Mouse (Mus musculus): ENCODE data around the gene Sorbs2.

The Sorbs2 gene

GRCm38 (mm10) chr8:45677854-45678241, 170.3 kb downstream of the Sorbs2 start:
- no peak for DNase-seq (ENCODE audit: low spot score in 2 of 2)

DNA sequence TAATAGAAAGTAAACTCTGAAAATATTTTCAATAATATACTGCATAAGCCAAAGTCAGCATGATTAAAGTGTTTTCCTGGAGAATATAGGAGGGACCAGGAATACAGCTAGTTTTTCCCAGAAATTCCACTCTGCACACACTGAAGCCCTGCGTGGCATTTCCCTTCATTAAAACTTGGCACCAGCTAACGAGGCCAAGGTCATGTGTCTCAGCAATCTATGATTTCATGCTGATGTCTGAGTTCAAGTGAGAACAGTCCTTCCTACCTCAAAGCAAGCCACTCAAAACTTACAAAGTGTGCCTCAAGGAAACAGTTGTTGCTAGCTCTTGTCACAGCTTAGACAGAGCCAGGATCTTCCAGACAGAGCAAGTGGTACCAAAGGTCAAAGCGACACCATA, 173.6 kb downstream of the Sorbs2 start:
- no peak for DNase-seq (ENCODE audit: low spot score in 2 of 2)

- DNase-seq (ENCODE audit: low spot score in 2 of 2) = no peak
Observed at GRCm38 (mm10) chr8:45682845-45683383, 175.3 kb downstream of the Sorbs2 start.

- DNase-seq (ENCODE audit: low spot score in 2 of 2) = no peak
Observed at GRCm38 (mm10) chr8:45687942-45688695, 180.5 kb downstream of the Sorbs2 start.

GRCm38 (mm10) chr8:45689611-45690207, 182.1 kb downstream of the Sorbs2 start:
- no peak for DNase-seq (ENCODE audit: low spot score in 2 of 2)

DNA sequence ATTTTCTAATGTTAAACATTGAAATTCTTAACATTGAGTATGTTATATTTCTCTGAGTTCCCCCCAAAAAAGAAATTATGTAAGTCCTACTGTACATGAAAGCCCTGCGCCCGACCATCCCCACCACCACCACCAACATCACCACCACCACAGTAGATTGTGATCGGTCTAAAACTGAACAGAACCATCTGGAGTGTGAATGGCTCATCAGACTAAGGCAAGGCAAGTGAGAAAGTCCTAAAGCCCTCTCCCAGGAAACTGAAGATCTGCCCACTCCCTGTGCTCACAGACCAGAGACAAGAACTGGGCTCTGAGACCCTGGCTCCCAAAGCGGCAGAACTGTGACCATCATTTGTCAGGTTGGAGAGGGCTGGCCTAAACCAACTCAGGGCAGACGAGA, 192.5 kb downstream of the Sorbs2 start:
- DNase-seq (ENCODE audit: low spot score in 2 of 2) = no peak

GRCm38 (mm10) chr8:45703700-45704101, 196.1 kb downstream of the Sorbs2 start:
- no peak for DNase-seq (ENCODE audit: low spot score in 2 of 2)

- DNase-seq (ENCODE audit: low spot score in 2 of 2) = no peak
Observed at GRCm38 (mm10) chr8:45709098-45709497, 201.5 kb downstream of the Sorbs2 start.

DNA sequence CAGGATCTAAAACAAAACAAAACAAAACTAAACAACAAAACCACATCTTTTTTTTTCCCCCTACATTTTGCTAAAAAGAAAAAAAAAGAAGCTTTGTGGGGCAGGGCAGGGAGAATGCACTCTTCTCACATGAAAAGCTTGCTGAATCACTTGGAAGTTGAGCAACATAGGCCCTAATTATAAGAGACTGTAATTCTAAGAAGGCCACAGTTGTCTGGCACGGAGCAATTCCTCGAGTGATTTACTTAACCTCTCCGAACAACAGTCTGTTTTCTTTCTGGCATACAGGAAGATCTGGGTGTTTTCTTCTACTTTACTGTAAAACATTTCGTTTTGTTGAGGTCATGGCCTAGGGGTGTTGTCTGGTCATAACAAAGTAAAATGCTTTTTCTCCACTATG, 202.1 kb downstream of the Sorbs2 start:
- DNase-seq (ENCODE audit: low spot score in 2 of 2) = no peak

- DNase-seq (ENCODE audit: low spot score in 2 of 2) = no peak
Observed at GRCm38 (mm10) chr8:45712610-45713009, 205.0 kb downstream of the Sorbs2 start.

DNA sequence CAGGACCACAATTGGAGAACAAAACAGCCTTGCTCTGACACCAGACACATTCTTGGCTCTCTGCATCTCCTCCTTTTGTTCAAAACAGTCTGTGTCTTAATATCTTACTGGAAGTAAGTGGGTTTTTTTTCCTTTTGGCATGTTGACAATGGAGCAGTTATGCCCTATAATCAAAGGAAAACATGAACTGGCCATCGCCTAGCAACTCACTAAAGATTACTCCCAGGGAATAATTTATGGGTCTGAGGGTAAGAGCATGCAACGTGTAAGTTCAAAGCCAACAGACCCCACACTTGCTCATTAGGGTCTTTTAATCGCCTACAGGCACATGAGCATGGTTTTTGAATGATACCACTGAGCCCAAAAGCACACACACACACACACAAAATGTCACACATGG, 207.2 kb downstream of the Sorbs2 start:
- no peak for DNase-seq (ENCODE audit: low spot score in 2 of 2)

GRCm38 (mm10) chr8:45715330-45716027, 207.9 kb downstream of the Sorbs2 start:
- no peak for DNase-seq (ENCODE audit: low spot score in 2 of 2)

DNA sequence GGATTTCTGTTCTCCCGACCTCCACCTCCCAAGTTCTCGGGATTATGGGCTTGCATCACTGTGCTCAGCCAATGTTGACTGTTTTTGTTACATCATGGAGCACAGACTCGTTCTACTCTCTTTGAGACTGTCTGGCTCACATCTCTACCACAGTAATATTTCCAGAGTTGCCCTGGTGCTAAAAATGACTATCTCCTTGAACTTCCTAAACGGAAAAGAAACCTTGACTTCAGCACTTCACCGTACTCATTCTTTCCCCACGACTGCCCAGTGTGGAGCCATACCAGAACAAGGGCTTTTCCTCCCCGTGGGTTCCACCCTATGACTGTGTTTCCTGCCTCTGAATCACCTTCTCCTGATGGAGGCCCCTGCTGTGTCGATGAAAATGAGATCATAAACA, 212.2 kb downstream of the Sorbs2 start:
- DNase-seq (ENCODE audit: low spot score in 2 of 2) = no peak

DNA sequence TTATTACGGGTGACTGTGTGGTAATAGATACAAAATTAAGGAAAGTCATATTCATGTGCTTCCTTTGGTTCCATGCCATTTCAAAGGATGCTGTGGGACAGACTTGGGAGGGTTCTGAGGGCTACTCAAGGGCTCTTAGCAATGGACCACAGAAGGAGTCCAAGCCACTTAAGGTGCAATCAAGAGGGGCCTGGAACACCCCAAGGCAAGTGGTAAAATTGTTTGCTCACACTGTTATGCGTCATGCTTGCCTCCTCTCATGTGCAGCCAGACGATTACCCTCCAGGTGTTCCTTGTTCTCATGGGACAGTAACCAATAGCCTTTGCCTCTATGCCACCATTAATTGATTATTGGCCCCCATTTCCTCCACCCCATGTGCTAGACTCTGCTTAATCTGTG, 216.6 kb downstream of the Sorbs2 start:
- no peak for DNase-seq (ENCODE audit: low spot score in 2 of 2)

GRCm38 (mm10) chr8:45725321-45725720, 217.7 kb downstream of the Sorbs2 start:
- no peak for DNase-seq (ENCODE audit: low spot score in 2 of 2)

DNA sequence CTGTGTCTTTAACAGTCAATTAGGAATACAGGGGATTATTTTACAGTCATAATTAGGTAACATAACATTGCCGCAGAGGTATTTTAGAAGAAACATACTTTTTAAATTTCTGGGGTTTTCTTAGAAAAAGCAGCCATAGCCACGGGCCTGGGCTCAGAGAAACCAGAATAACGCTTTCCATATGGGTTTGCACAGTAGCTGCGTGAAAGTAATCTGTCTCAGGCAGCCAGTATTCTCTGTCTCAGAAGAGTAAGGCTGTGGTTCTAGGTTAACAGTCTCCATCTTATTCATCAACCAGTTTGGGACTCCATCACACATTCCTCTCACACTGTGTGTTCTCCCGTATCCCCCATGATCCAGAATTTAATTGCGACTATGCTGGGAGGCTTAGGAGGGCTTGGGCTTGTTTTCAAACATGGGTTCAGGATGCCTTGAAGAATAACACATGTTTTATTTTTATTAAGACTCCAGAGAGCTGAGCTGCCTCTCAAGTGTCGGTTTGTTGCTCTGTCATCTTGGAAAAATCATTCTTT, 222.3 kb downstream of the Sorbs2 start:
- DNase-seq (ENCODE audit: low spot score in 2 of 2) = no peak

DNA sequence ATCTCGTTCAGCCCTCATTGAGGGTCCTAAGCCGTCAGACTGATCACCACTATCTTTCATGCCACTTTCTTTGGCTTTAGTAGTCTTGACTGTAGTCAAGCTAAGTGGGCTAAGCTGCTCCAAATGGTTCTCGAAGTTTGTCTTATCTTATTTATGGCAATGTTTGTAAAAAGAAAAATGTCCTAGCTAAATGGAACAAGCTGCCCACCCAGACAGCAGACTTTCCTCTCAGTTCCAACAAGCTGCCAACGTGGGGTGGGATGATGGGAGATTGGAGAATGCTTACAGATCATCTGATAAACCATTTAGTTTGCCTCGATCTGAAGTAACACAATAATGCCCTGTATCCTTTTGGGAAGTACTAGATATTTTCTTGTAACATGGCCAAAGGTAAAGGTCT, 223.2 kb downstream of the Sorbs2 start:
- DNase-seq (ENCODE audit: low spot score in 2 of 2) = no peak

DNA sequence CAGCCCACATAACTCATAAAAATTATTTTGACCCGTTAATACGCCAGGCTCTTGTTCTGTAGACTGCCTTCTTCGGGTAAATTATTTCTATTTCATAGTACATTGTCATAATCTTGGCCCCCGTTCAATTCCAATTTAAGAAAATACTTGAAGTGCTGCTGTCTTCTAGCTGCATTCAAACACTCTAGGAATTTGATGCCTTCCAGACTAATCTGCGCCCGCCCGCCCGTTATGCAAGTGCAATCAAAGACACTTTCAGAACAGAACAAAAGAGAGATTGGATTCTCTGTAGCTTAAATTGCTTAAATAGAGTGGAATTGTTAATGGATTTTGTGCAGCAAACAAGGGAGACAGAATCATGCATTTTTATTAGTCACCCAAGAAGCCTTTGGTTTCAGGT, 226.5 kb downstream of the Sorbs2 start:
- DNase-seq (ENCODE audit: low spot score in 2 of 2) = no peak

DNA sequence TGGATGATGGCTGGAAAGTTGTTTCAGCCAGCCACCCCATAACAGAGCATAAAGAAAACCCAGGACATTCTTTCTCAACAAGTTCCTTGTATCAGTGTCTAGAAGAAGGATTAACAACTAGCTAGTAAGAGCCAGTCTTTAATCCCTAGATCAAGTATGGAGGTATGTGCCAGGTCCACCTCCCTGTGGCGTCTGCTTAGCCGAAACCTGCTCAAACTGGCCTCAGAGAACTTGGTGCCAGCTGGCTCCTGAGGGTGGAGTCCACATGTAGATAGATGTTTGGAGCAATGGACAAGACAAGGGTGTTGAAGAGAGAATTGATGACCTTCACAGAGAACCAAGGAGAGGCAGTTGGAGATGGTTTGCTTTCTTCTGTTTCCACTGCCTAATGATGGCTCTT, 229.7 kb downstream of the Sorbs2 start:
- DNase-seq (ENCODE audit: low spot score in 2 of 2) = no peak

DNA sequence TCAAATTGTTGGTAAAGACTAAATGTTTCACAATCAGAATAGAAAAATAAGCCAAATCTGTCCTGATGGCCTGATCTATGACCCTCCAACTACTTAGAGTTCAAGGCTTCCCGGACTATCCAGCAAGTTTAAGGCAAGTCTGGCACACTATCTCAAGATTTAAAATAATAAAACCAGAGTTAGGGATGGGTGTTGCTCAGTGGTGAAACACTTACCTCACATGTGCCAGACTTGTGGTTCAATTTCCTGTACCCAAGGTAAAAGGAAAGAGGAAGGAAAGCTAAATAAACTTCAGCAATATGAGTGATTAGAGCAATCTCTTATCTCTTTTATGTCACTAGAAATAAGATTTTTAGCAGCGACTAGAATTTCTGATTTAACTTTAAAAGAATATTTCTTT, 235.7 kb downstream of the Sorbs2 start:
- no peak for DNase-seq (ENCODE audit: low spot score in 2 of 2)

GRCm38 (mm10) chr8:45743739-45744138, 236.2 kb downstream of the Sorbs2 start:
- DNase-seq (ENCODE audit: low spot score in 2 of 2) = no peak

Measured in spleen, postnatal 14 days (tissue).